13 mouse cellular contexts compared by ENCODE assay signal in the genomic region with DNA sequence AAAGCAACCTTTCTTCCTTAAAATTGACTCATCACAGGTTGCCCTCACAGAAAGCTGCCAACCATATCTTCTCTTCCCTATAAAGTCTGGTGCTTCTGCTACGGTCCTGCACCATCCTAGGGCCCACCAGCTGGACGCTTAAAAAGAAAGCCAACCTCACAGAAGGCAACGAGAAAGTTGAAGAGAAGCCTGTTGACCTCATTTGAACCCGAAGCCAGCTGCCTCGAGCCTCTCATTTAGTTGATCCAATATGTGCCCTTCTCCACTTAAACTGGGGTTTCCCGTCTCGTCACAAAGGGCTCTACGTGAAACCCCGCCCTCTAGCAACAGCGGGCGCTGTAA. TPM values are rescaled to one million over a fixed set of nuclear protein-coding genes. Genes with fewer than 3 reads are reported as not detected.
DNase-seq lines count a peak whose midpoint lies in the region; ATAC-seq and TF ChIP-seq lines count a peak whose summit lies in the region.
"Had no signal": no experiment of that assay in that cellular context is flagged by ENCODE, and none has a peak within 500 bp of the region (broad histone marks: within the 10 kb centered on the region; RNA-seq: fewer than 3 reads in every experiment).

No protein-coding gene starts in this region.

- no peaks in the 10 kb centered on the region for H3K36me3 ChIP-seq in forebrain, embryonic 11.5 days (ENCODE audit: control insufficient read depth, insufficient read depth, low read length)
- no peaks in the 10 kb centered on the region for H3K36me3 ChIP-seq in forebrain, postnatal 0 days (ENCODE audit: insufficient read depth)
- no peaks in the 10 kb centered on the region for H3K36me3 ChIP-seq in kidney, embryonic 14.5 days (ENCODE audit: control insufficient read depth, insufficient read depth, low read length)
- no peaks in the 10 kb centered on the region for H3K36me3 ChIP-seq in testis, adult 2 months (ENCODE audit: control insufficient read depth, insufficient read depth, low read length)
- H3K36me3 ChIP-seq in stomach, postnatal 0 days (ENCODE audit: control insufficient read depth, insufficient read depth, low read length): no peaks in the 10 kb centered on the region
- H3K36me3 ChIP-seq: forebrain, embryonic 12.5 days; liver, embryonic 12.5 days had no signal

- 87% methylated on average over 11 of the region's 11 CpGs for WGBS in forebrain, embryonic 11.5 days
- 83% methylated on average over 11 of the region's 11 CpGs for WGBS in forebrain, postnatal 0 days
- 87% methylated on average over 11 of the region's 11 CpGs for WGBS in kidney, embryonic 14.5 days
- 61% methylated on average over 11 of the region's 11 CpGs for WGBS in stomach, postnatal 0 days

- no peaks in the 10 kb centered on the region for H3K4me1 ChIP-seq in forebrain, embryonic 11.5 days (replicated peaks; ENCODE audit: control insufficient read depth, insufficient read depth, low read length)
- H3K4me1 ChIP-seq in forebrain, postnatal 0 days (ENCODE audit: insufficient read depth): peaks cover 16% of the 10 kb centered on the region; the same call in 1 of the 2 replicates
- H3K4me1 ChIP-seq in kidney, embryonic 14.5 days (ENCODE audit: control insufficient read depth, insufficient read depth, low read length): peaks cover 36% of the 10 kb centered on the region
- peaks cover 8% of the 10 kb centered on the region for H3K4me1 ChIP-seq in testis, adult 2 months (ENCODE audit: control insufficient read depth, insufficient read depth, low read length)
- H3K4me1 ChIP-seq in stomach, postnatal 0 days (replicated peaks; ENCODE audit: control insufficient read depth, insufficient read depth): peaks cover 10% of the 10 kb centered on the region
- H3K4me1 ChIP-seq: megakaryocyte, embryonic 14.5 days had no signal

- no peaks in the 10 kb centered on the region for H3K27me3 ChIP-seq in forebrain, embryonic 11.5 days (ENCODE audit: control insufficient read depth, insufficient read depth, low read length)
- H3K27me3 ChIP-seq in forebrain, postnatal 0 days (ENCODE audit: insufficient read depth, low read length): no peaks in the 10 kb centered on the region
- H3K27me3 ChIP-seq in kidney, embryonic 14.5 days (ENCODE audit: control insufficient read depth, insufficient read depth, low read length): no peaks in the 10 kb centered on the region
- H3K27me3 ChIP-seq in testis, adult 2 months (ENCODE audit: control insufficient read depth, insufficient read depth, low read length): peaks cover 7% of the 10 kb centered on the region
- no peaks in the 10 kb centered on the region for H3K27me3 ChIP-seq in stomach, postnatal 0 days (ENCODE audit: control insufficient read depth, insufficient read depth, low read length)
- H3K27me3 ChIP-seq: forebrain, embryonic 12.5 days had no signal

- no peak overlapping the region for H3K9ac ChIP-seq in forebrain, embryonic 11.5 days (ENCODE audit: low read length)
- H3K9ac ChIP-seq in forebrain, postnatal 0 days: no peak overlapping the region
- no peak overlapping the region for H3K9ac ChIP-seq in kidney, embryonic 14.5 days (ENCODE audit: low read depth, low read length)
- H3K9ac ChIP-seq in stomach, postnatal 0 days (ENCODE audit: low read length): no peak overlapping the region
- H3K9ac ChIP-seq: forebrain, embryonic 12.5 days; liver, embryonic 12.5 days had no signal

- no peaks in the 10 kb centered on the region for H3K9me3 ChIP-seq in forebrain, embryonic 11.5 days (ENCODE audit: control insufficient read depth, low read length)
- no peaks in the 10 kb centered on the region for H3K9me3 ChIP-seq in forebrain, postnatal 0 days (ENCODE audit: low read length)
- H3K9me3 ChIP-seq in kidney, embryonic 14.5 days (ENCODE audit: control insufficient read depth, low read length): no peaks in the 10 kb centered on the region
- H3K9me3 ChIP-seq in stomach, postnatal 0 days (ENCODE audit: control insufficient read depth, low read length): no peaks in the 10 kb centered on the region
- H3K9me3 ChIP-seq: forebrain, embryonic 12.5 days had no signal

- TF ChIP-seq EP300 in stomach, postnatal 0 days (optimal IDR thresholded peaks at IDR 0.05): no peak

- H3K4me3 ChIP-seq in forebrain, embryonic 11.5 days (ENCODE audit: low read depth, low read length): no peak overlapping the region
- H3K4me3 ChIP-seq in forebrain, postnatal 0 days (ENCODE audit: low read depth, low read length): no peak overlapping the region
- H3K4me3 ChIP-seq in kidney, embryonic 14.5 days (ENCODE audit: low read length): no peak overlapping the region
- peak overlapping the region; percentile 80 for H3K4me3 ChIP-seq in testis, adult 2 months (ENCODE audit: control insufficient read depth, low read depth, low read length)
- no peak overlapping the region for H3K4me3 ChIP-seq in stomach, postnatal 0 days (ENCODE audit: low read depth, low read length)
- H3K4me3 ChIP-seq: forebrain, embryonic 12.5 days; liver, embryonic 12.5 days; megakaryocyte, embryonic 14.5 days had no signal

- 0 out of 2 replicates have a peak, but pooled peaks have one; percentile 21 for TF ChIP-seq POLR2A in testis, adult 2 months (IDR thresholded peaks at IDR 0.05; ENCODE audit: control insufficient read depth, low read depth, low read length)

- TF ChIP-seq CTCF in forebrain, postnatal 0 days (IDR thresholded peaks at IDR 0.05; ENCODE audit: low read depth): no peak
- TF ChIP-seq CTCF in testis, adult 2 months (IDR thresholded peaks at IDR 0.05; ENCODE audit: control insufficient read depth, insufficient read depth, insufficient replicate concordance, low read depth, low read length): no peak
- no peak for TF ChIP-seq CTCF in stomach, postnatal 0 days (IDR thresholded peaks at IDR 0.05; ENCODE audit: low read depth)

- peak; percentile 13 for DNase-seq in forebrain, embryonic 11.5 days (ENCODE audit: low spot score)
- no peak for DNase-seq in forebrain, postnatal 0 days
- no peak for DNase-seq in kidney, adult 8-10 months
- no peak for DNase-seq in testis, postnatal 14 days (ENCODE audit: low spot score)
- no peak for DNase-seq in stomach, postnatal 0 days (ENCODE audit: low spot score)
- DNase-seq in left cerebral cortex, adult 11 months (ENCODE audit: low spot score): no peak
- DNase-seq: thymus, postnatal 4 days had no signal

- no peak overlapping the region for H3K4me2 ChIP-seq in forebrain, embryonic 11.5 days (ENCODE audit: low read depth, low read length, severe bottlenecking)
- no peak overlapping the region for H3K4me2 ChIP-seq in forebrain, postnatal 0 days (ENCODE audit: low read depth)
- H3K4me2 ChIP-seq in kidney, embryonic 14.5 days (replicated peaks; ENCODE audit: low read depth, low read length): no peak overlapping the region
- no peak overlapping the region for H3K4me2 ChIP-seq in stomach, postnatal 0 days (replicated peaks; ENCODE audit: low read depth)
- H3K4me2 ChIP-seq: forebrain, embryonic 12.5 days; liver, embryonic 12.5 days had no signal

- H3K27ac ChIP-seq in forebrain, embryonic 11.5 days (ENCODE audit: low read depth, low read length): no peak overlapping the region
- H3K27ac ChIP-seq in forebrain, postnatal 0 days (ENCODE audit: low read depth, low read length): no peak overlapping the region
- H3K27ac ChIP-seq in kidney, embryonic 14.5 days (ENCODE audit: low read depth, low read length): peak overlapping the region; percentile 24; the same call in 1 of the 2 replicates
- H3K27ac ChIP-seq in testis, adult 2 months (ENCODE audit: control insufficient read depth, insufficient read depth, low read depth, low read length): peak overlapping the region; percentile 32; the same call in 1 of the 2 replicates
- peak overlapping the region; percentile 65 for H3K27ac ChIP-seq in stomach, postnatal 0 days (replicated peaks)
- H3K27ac ChIP-seq: forebrain, embryonic 12.5 days; liver, embryonic 12.5 days had no signal

- no peak for ATAC-seq in forebrain, embryonic 11.5 days (replicated peaks; ENCODE audit: low FRiP score)
- ATAC-seq in forebrain, postnatal 0 days: no peak
- no peak for ATAC-seq in kidney, embryonic 14.5 days (ENCODE audit: low FRiP score, low TSS enrichment)
- ATAC-seq in stomach, postnatal 0 days (ENCODE audit: low FRiP score, low TSS enrichment): no peak
- ATAC-seq: intestine, embryonic 16.5 days; liver, embryonic 12.5 days had no signal

RNA-seq across cellular contexts. Expression of gene Xpnpep1, which starts 35.9 kb away (rescaled TPM):
- 150 and 168 TPM in 2 replicates for polyA plus RNA-seq in forebrain, embryonic 11.5 days (2014; fragmentation: Nextera tagmentation; extraction: Ambion mirVana)
- total RNA-seq in forebrain, postnatal 0 days (2014; rRNA removed): 93.3 and 103 TPM in 2 replicates
- polyA plus RNA-seq in forebrain, postnatal 0 days (2015; fragmentation: Nextera tagmentation; extraction: Ambion mirVana): 138 and 141 TPM in 2 replicates
- 153 and 164 TPM in 2 replicates for polyA plus RNA-seq in kidney, embryonic 14.5 days (2014; fragmentation: Nextera tagmentation; extraction: Ambion mirVana)
- 138 and 141 TPM in 2 replicates for polyA plus RNA-seq in testis, adult 2 months (2012; rRNA removed)
- polyA plus RNA-seq in stomach, postnatal 0 days (2015; fragmentation: Nextera tagmentation; extraction: Ambion mirVana): 106 and 111 TPM in 2 replicates

Comparison
In these comparisons a context has a peak if more than half of its experiments do, and no peak if none do; other contexts are left out.
1. H3K27ac ChIP-seq: peak in kidney, embryonic 14.5 days (single experiment), testis, adult 2 months (single experiment) and stomach, postnatal 0 days (single experiment); none in forebrain, embryonic 11.5 days (single experiment) and forebrain, postnatal 0 days (single experiment).